Mouse (Mus musculus): Measurements from ENCODE around the gene Sesn3. TPM values are rescaled to one million over a fixed set of nuclear protein-coding genes. Genes with fewer than 3 reads are reported as not detected.

Sesn3 gene
- polyA plus RNA-seq, 1 experiment from 2014 or later = 18.5 TPM

DNA sequence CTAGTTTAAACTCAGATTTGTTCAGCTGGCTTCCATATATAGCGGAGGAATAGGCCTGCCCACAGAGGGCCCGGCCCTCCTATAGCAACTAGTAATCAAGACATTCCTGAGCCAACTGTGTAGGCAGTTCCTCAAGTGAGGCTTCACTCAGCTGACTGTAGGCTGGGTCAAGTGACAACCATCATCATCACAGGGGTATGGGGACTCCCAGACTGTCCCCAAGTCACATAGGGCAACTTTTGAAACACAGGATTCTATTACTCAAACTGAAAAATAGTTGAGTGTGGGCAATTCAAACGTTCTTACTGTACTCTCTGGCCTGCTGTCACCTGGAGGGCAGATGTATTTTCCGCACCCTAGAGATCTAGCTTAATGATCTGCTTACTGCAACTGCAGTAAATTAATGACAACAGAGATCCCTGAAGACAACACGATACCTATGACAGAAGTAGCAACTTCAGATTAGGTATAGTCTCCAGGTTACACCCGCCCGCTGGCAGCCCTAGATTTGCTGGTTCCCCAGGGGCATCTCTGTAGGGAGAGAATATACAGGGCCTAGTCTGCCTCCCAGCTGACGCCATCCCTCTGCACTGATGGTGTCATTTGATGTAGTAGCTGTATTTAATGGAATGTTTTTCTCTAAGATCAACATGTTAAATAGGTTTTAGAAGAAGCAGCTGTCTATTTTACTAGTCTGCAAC is 87.4 kb downstream of the Sesn3 start:
- no peak overlapping the region for H3K4me3 ChIP-seq (ENCODE audit: control insufficient read depth in 1 of 2, insufficient read depth in 1 of 2, low read depth in 1 of 2, low read length in 2 of 2)
- no peaks in the 10 kb centered on the region for H3K36me3 ChIP-seq (ENCODE audit: control insufficient read depth, insufficient read depth, low read length)
- WGBS = 86% methylated on average over 8 of the region's 8 CpGs
- no peak for ATAC-seq (ENCODE audit: insufficient number of reproducible peaks, insufficient read depth, low FRiP score, low read depth)
- no peaks in the 10 kb centered on the region for H3K9me3 ChIP-seq (ENCODE audit: control insufficient read depth, low read length)
- no peak overlapping the region for H3K27ac ChIP-seq (replicated peaks in 1 of 2; ENCODE audit: control insufficient read depth in 1 of 2, insufficient read depth in 1 of 2, low read depth in 2 of 2, low read length in 2 of 2)
- no peaks in the 10 kb centered on the region for H3K27me3 ChIP-seq (ENCODE audit: control insufficient read depth, insufficient read depth, low read length)
- no peak overlapping the region for H3K9ac ChIP-seq (ENCODE audit: low read length)
- no peak overlapping the region for H3K4me2 ChIP-seq (ENCODE audit: low read length)
- H3K4me1 ChIP-seq (ENCODE audit: control insufficient read depth in 2 of 2, insufficient read depth in 2 of 2, low read length in 2 of 2) = peaks cover 2 to 3% of the 10 kb centered on the region in 2 experiments; a peak in 2 of 4 replicates

DNA sequence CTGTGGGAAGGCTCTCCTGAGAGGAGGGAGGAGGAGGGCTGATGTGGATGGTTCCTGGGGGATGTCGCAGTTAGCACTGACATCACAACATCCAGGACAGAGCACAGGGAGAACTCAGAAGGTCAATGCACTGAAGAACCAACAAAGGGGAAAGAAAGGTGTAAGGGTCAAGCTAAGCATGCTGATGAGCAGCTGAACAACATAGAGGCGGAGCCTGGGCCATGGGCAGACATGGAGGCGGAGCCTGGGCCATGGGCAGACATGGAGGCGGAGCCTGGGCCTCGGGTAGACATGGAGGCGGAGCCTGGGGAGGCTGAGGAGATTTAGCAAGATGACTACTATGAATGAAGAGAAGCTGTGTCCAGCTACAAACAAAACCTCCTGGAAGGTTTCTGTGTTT is 88.7 kb downstream of the Sesn3 start:
- H3K27ac ChIP-seq (replicated peaks in 1 of 2; ENCODE audit: control insufficient read depth in 1 of 2, insufficient read depth in 1 of 2, low read depth in 2 of 2, low read length in 2 of 2) = no peak overlapping the region
- no peak overlapping the region for H3K4me2 ChIP-seq (ENCODE audit: low read length)
- H3K9ac ChIP-seq (ENCODE audit: low read length) = no peak overlapping the region
- WGBS = 79% methylated on average over 6 of the region's 6 CpGs
- ATAC-seq (ENCODE audit: insufficient number of reproducible peaks, insufficient read depth, low FRiP score, low read depth) = no peak
- peaks cover 2 to 3% of the 10 kb centered on the region in 2 experiments; a peak in 2 of 4 replicates for H3K4me1 ChIP-seq (ENCODE audit: control insufficient read depth in 2 of 2, insufficient read depth in 2 of 2, low read length in 2 of 2)
- no peaks in the 10 kb centered on the region for H3K27me3 ChIP-seq (ENCODE audit: control insufficient read depth, insufficient read depth, low read length)
- no peak overlapping the region for H3K4me3 ChIP-seq (ENCODE audit: control insufficient read depth in 1 of 2, insufficient read depth in 1 of 2, low read depth in 1 of 2, low read length in 2 of 2)
- no peaks in the 10 kb centered on the region for H3K9me3 ChIP-seq (ENCODE audit: control insufficient read depth, low read length)
- H3K36me3 ChIP-seq (ENCODE audit: control insufficient read depth, insufficient read depth, low read length) = no peaks in the 10 kb centered on the region

DNA sequence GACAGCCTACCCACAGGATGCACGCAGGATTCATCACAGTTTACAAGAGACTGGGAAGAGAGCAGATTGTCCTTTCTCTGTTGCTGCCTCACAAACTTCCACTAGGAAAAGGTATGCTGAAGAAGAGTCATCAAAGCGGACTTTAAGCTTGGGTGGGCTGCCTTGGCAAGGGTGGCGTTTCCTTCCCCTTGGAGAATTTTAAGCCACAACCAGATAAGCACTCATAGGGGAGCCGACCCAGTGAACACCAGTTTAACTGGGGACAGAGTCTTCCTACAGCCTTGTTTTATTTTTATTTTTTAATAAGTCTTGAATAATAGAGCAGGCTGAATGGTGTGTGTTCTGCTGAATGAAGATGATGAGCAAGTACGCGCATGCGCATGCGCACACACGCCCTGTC is 89.9 kb downstream of the Sesn3 start:
- WGBS = 90% methylated on average over 9 of the region's 9 CpGs
- no peaks in the 10 kb centered on the region for H3K36me3 ChIP-seq (ENCODE audit: control insufficient read depth, insufficient read depth, low read length)
- peaks cover 2 to 3% of the 10 kb centered on the region in 2 experiments; a peak in 2 of 4 replicates for H3K4me1 ChIP-seq (ENCODE audit: control insufficient read depth in 2 of 2, insufficient read depth in 2 of 2, low read length in 2 of 2)
- no peak overlapping the region for H3K27ac ChIP-seq (replicated peaks in 1 of 2; ENCODE audit: control insufficient read depth in 1 of 2, insufficient read depth in 1 of 2, low read depth in 2 of 2, low read length in 2 of 2)
- no peak for ATAC-seq (ENCODE audit: insufficient number of reproducible peaks, insufficient read depth, low FRiP score, low read depth)
- H3K9me3 ChIP-seq (ENCODE audit: control insufficient read depth, low read length) = no peaks in the 10 kb centered on the region
- H3K9ac ChIP-seq (ENCODE audit: low read length) = no peak overlapping the region
- no peak overlapping the region for H3K4me2 ChIP-seq (ENCODE audit: low read length)
- H3K4me3 ChIP-seq (ENCODE audit: control insufficient read depth in 1 of 2, insufficient read depth in 1 of 2, low read depth in 1 of 2, low read length in 2 of 2) = no peak overlapping the region
- no peaks in the 10 kb centered on the region for H3K27me3 ChIP-seq (ENCODE audit: control insufficient read depth, insufficient read depth, low read length)

DNA sequence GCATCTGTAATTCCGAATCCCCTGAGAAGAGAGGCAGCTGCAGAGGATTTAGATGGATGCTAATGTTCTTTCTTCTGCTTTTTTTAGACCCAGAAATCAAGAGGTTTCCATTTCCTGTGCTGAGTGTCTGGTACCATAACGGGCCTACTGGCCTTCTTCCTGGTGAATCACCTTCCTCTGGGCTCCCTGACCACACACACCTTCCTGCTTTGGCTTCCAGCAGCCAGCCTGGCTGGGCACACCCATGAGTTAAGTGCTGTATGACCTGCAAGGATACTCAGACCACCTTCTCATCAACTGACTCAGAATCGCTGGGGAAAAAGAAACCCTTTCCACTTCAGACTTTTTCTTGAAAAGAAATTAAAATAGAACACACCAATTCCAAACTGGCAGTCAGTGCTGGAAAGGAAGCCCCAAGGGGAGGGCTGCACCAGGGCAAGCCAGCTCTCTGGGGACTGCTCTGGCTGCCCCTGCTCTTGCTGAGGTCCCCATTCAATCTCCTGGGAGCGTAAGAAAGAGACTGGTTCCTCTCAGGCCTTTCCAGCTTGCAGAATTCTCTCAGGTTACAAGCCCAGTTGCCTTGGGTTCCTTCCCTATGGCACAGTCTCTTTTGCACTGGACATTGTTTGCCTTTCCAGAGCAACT is 90.7 kb downstream of the Sesn3 start:
- WGBS = 55% methylated on average over 4 of the region's 4 CpGs
- no peak overlapping the region for H3K4me3 ChIP-seq (ENCODE audit: control insufficient read depth in 1 of 2, insufficient read depth in 1 of 2, low read depth in 1 of 2, low read length in 2 of 2)
- no peaks in the 10 kb centered on the region for H3K27me3 ChIP-seq (ENCODE audit: control insufficient read depth, insufficient read depth, low read length)
- H3K4me1 ChIP-seq (ENCODE audit: control insufficient read depth in 2 of 2, insufficient read depth in 2 of 2, low read length in 2 of 2) = peaks cover 2 to 3% of the 10 kb centered on the region in 2 experiments; a peak in 2 of 4 replicates
- no peaks in the 10 kb centered on the region for H3K36me3 ChIP-seq (ENCODE audit: control insufficient read depth, insufficient read depth, low read length)
- no peak overlapping the region for H3K4me2 ChIP-seq (ENCODE audit: low read length)
- H3K9ac ChIP-seq (ENCODE audit: low read length) = no peak overlapping the region
- no peaks in the 10 kb centered on the region for H3K9me3 ChIP-seq (ENCODE audit: control insufficient read depth, low read length)
- no peak overlapping the region for H3K27ac ChIP-seq (replicated peaks in 1 of 2; ENCODE audit: control insufficient read depth in 1 of 2, insufficient read depth in 1 of 2, low read depth in 2 of 2, low read length in 2 of 2)
- ATAC-seq (ENCODE audit: insufficient number of reproducible peaks, insufficient read depth, low FRiP score, low read depth) = no peak

DNA sequence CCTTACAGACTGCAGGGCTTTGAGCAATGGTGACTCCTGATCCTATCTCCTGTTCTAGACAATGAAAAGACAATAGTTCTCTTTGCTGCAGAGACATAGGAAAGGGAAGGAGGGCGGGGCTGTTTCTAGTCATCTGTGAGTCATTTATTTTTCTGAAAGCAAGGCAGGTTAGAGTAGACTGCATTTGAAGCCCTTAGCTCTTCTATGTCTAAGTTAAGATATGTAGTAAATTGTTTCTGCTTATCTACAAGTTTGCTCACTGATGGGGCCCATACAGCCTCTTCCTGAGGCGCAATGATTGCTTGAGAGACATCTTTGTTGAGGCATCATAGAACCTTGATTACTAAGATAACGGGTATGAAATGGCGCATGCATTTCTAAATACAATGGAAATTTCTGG is 93.0 kb downstream of the Sesn3 start:
- Histone ChIP-seq H3K9me3 (ENCODE audit: control insufficient read depth, low read length) (no peaks in the 10 kb centered on the region), H3K4me2 (ENCODE audit: low read length) (no peak overlapping the region), H3K4me1 (ENCODE audit: control insufficient read depth in 2 of 2, insufficient read depth in 2 of 2, low read length in 2 of 2) (peaks cover 2 to 3% of the 10 kb centered on the region in 2 experiments; a peak in 2 of 4 replicates), H3K27me3 (ENCODE audit: control insufficient read depth, insufficient read depth, low read length) (no peaks in the 10 kb centered on the region), H3K27ac (replicated peaks in 1 of 2; ENCODE audit: control insufficient read depth in 1 of 2, insufficient read depth in 1 of 2, low read depth in 2 of 2, low read length in 2 of 2) (no peak overlapping the region), H3K9ac (ENCODE audit: low read length) (no peak overlapping the region), H3K4me3 (ENCODE audit: control insufficient read depth in 1 of 2, insufficient read depth in 1 of 2, low read depth in 1 of 2, low read length in 2 of 2) (no peak overlapping the region), H3K36me3 (ENCODE audit: control insufficient read depth, insufficient read depth, low read length) (no peaks in the 10 kb centered on the region)
- 84% methylated on average over 4 of the region's 4 CpGs for WGBS
- no peak for ATAC-seq (ENCODE audit: insufficient number of reproducible peaks, insufficient read depth, low FRiP score, low read depth)

DNA sequence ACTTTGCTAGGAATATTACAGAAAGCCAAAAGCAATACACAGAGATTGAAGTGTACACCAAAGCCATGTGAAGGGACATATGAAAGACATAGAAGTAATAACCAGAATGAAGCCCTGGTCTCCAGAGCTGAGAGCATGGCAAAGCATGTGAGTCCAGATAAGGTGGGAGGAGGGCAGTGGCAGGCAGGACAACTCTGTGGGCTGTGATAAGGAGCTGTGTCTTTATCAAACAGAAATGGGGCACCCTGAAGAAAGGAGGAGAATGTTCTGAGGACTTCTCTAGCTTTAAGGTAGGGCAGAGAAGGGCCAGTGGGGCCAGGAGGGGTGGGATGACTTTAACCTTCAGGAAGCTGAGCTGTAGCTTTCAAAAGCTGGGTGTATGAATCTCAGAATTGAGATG is 94.4 kb downstream of the Sesn3 start:
- peaks cover 2 to 3% of the 10 kb centered on the region in 2 experiments; a peak in 2 of 4 replicates for H3K4me1 ChIP-seq (ENCODE audit: control insufficient read depth in 2 of 2, insufficient read depth in 2 of 2, low read length in 2 of 2)
- H3K9me3 ChIP-seq (ENCODE audit: control insufficient read depth, low read length) = no peaks in the 10 kb centered on the region
- H3K27ac ChIP-seq (replicated peaks in 1 of 2; ENCODE audit: control insufficient read depth in 1 of 2, insufficient read depth in 1 of 2, low read depth in 2 of 2, low read length in 2 of 2) = no peak overlapping the region
- no peak overlapping the region for H3K4me3 ChIP-seq (ENCODE audit: control insufficient read depth in 1 of 2, insufficient read depth in 1 of 2, low read depth in 1 of 2, low read length in 2 of 2)
- no peaks in the 10 kb centered on the region for H3K36me3 ChIP-seq (ENCODE audit: control insufficient read depth, insufficient read depth, low read length)
- no peak for ATAC-seq (ENCODE audit: insufficient number of reproducible peaks, insufficient read depth, low FRiP score, low read depth)
- no peak overlapping the region for H3K9ac ChIP-seq (ENCODE audit: low read length)
- no peaks in the 10 kb centered on the region for H3K27me3 ChIP-seq (ENCODE audit: control insufficient read depth, insufficient read depth, low read length)
- H3K4me2 ChIP-seq (ENCODE audit: low read length) = no peak overlapping the region

DNA sequence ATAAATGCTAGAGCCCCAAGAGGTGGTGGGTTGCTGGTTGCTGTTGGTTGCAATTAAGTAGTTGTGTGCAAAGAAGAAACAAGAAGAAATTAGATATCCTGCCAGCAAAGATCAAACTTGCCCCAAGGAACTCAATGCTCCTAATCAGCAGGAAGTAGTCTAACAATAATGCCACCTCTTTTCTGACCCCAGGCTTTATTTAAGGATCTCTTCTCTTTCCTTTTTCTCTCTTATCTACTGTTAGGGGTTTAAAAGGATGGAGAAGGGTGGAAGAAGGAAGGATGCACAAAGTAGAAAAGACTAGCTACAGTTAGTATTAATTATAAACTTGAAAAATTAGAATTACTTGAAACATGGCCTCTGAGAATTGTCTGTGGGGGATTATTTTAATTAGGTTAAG is 97.6 kb downstream of the Sesn3 start:
- Histone ChIP-seq H3K4me2 (ENCODE audit: low read length) (no peak overlapping the region), H3K27me3 (ENCODE audit: control insufficient read depth, insufficient read depth, low read length) (no peaks in the 10 kb centered on the region), H3K9me3 (ENCODE audit: control insufficient read depth, low read length) (no peaks in the 10 kb centered on the region), H3K4me3 (ENCODE audit: control insufficient read depth in 1 of 2, insufficient read depth in 1 of 2, low read depth in 1 of 2, low read length in 2 of 2) (no peak overlapping the region), H3K4me1 (ENCODE audit: control insufficient read depth in 2 of 2, insufficient read depth in 2 of 2, low read length in 2 of 2) (no peaks in the 10 kb centered on the region), H3K9ac (ENCODE audit: low read length) (no peak overlapping the region), H3K36me3 (ENCODE audit: control insufficient read depth, insufficient read depth, low read length) (no peaks in the 10 kb centered on the region), H3K27ac (replicated peaks in 1 of 2; ENCODE audit: control insufficient read depth in 1 of 2, insufficient read depth in 1 of 2, low read depth in 2 of 2, low read length in 2 of 2) (no peak overlapping the region)
- ATAC-seq (ENCODE audit: insufficient number of reproducible peaks, insufficient read depth, low FRiP score, low read depth) = no peak

Data from heart, embryonic 14.5 days (tissue).